Mouse (Mus musculus) erythroblast, adult 5-6 weeks (primary cell): ENCODE data around the gene Ift43. TPM values are rescaled to one million over a fixed set of nuclear protein-coding genes. Genes with fewer than 3 reads are reported as not detected.

Experiments used
- ATAC-seq: replicated peaks from 2 replicates; pipeline ENCODE4 v1.8.0; 2016; ENCODE audit warnings: moderate number of reproducible peaks, mild to moderate bottlenecking, moderate TSS enrichment, inconsistent platforms; ENCODE audit not compliant: poor library complexity, low FRiP score, severe bottlenecking
- total RNA-seq, 2 experiments: library from RNA; stranded (forward) in 1 of 2; stranded (reverse) in 1 of 2; fragments of 150-400 nt in 1 of 2; fragments of 200-764, 138-1000 nt in 1 of 2; gene quantifications; 2 replicates each; pipeline versions ENCODE4 v1.2.3 to v1.2.4; 2015 to 2017; ENCODE audit warnings: low replicate concordance in 2 of 2

Gene Ift43
- not detected in 2 replicates for total RNA-seq (2015; ENCODE audit: low replicate concordance)
- not detected in 2 replicates for total RNA-seq (2017; ENCODE audit: low replicate concordance)

DNA sequence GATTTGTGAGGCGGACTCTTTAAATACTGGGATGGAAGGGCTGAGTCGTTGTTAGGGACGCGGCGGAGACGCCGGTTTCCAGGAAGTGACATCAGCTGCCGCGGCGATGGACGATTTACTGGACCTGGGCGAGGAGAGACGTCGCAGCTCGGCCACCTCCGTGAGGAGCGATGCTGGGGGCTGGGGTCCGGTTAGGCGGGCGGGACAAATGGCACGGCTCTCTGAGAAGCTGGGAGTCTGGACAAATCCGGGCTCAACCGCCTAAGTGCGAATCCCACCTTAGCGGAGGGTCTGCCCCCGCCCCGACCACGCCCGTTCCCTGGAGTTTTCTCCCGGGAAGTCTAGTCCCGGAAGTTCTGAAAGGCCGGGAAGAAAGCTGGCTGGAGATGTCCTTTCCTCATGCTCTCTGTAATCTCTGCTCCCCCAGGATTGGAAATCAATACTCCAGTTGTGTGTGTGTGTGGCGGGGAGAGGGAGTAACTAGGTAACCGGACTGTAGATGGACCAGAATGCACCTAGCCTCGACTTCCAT, at the start of gene Ift43:
Gene Ift43, plus strand, starts transcription at position 61 of the 532 bp plus-strand sequence.
- ATAC-seq = no peak

- ATAC-seq = no peak
Measured at GRCm38 (mm10) chr12:86035586-86035985, 46.8 kb upstream of the Ift43 start.

DNA sequence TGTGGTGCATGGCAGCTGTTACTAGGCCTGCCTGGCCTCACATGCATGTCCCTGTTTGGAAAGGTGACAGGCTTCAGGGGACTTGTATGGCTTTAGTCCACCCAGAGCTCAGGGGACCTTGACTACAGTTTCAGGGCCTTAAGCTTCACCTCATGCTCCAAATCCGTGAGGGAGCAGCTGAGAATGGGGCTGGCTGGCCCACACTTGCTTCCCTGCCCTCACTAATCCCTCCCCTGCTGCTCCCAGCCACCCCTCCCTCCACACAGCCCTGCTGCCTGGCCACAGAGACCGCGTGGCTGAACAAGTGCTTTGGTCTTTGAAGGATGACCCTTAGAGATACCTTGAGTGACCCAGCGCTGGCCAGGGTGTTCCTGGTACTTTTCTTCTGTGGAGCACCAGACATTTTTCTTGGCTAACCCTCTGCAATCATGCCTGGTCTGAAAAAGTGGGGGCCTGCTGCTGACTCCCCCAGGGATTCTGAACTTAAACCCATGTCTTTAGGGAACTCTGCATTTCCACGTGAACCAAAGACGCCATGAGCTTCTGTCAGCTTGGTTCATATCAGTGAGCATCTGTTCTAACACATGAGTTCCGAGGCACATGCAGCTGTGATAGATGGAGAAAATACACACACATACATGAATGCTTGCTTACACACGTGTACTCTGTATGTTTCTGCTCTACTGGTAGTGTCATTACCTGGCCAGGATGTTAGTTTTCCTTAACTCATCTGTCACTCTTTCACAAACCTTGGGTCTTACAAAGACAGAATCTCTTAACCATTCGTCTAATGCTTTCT, 45.8 kb upstream of the Ift43 start:
- ATAC-seq = no peak

- ATAC-seq = no peak
Measured at GRCm38 (mm10) chr12:86037235-86037921, 45.0 kb upstream of the Ift43 start.

DNA sequence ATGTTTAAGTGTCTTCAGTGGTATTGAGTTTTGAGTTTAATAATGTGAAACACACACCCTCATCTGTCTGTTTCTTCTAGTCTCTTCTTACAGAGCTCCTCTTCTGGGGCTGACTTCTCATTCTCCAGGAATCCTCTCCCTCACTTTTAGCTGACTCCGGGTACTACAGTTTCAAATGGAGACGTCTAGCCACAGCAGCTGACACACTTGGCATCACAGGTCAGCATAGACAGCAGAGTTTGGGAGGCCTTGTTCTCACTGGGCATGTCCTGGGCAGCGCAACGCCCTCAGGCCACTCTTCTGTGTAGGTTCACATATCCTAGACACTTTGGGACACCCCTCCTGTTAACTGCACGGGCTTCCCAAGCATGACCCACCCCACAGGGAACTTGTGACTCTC, 43.3 kb upstream of the Ift43 start:
- ATAC-seq = no peak

- no peak for ATAC-seq
Measured at GRCm38 (mm10) chr12:86039751-86040150, 42.6 kb upstream of the Ift43 start.

GRCm38 (mm10) chr12:86046141-86046540, 36.2 kb upstream of the Ift43 start:
- no peak for ATAC-seq

- no peak for ATAC-seq
Measured at GRCm38 (mm10) chr12:86046776-86047175, 35.6 kb upstream of the Ift43 start.

DNA sequence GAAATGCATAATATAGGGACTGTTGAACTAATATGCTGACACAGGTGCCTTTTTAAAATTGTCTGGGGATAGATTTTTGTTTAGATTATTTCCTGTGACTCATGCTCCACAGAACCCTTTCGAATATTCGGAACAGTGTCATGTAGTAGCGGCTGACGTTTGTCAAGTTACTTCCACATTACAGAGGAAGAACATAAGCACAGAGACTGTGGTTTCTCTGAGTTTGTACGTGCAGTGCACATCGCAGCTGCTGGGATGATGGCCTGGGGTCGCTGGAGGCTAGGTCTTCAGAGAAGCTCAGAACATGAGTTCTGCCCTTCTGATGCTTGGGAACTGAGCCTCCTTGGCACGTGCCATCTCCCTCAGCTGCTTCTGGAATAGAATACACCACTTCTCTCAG, 35.0 kb upstream of the Ift43 start:
- no peak for ATAC-seq

- ATAC-seq = no peak
Measured at GRCm38 (mm10) chr12:86049813-86050212, 32.5 kb upstream of the Ift43 start.

- no peak for ATAC-seq
Measured at GRCm38 (mm10) chr12:86051477-86051876, 30.9 kb upstream of the Ift43 start.

DNA sequence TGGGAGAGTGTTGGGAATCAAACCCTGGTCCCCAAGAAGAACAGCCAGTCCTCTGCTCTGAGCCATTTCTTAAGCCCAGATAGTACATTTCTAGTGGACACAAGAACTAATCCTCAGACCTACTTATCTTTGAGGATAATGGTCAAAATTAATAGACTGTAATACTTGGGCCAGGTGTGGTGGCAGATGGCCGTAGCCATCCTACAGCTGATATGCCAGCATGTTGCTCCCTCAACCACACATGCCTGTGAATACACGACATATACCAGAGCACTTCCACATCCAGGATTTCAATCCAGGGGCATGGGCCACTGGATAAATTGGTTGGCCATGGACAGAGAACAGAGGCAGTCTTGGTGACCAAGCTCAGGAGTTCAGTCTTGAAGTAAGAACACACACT, 27.0 kb upstream of the Ift43 start:
- ATAC-seq = no peak

DNA sequence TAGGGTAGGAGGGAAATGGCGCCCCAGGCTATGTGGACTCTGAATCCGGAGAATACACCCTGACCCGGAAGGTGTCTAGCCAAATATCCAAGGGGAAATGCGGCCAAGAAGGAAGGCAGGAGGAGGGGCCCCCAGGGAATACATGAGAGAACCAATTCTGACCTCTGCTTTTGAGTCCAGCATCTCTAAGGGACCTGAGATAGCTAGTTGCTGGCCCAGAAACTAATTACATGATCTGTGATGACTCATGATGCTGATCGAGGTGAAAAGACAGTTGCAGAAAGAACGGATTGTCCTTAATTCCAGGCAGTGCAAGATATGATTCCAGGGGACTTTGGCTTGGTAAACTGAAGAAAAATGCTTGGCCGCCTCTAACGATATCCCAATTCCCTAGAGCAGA, 25.4 kb upstream of the Ift43 start:
- no peak for ATAC-seq

- no peak for ATAC-seq
Measured at GRCm38 (mm10) chr12:86057516-86057915, 24.8 kb upstream of the Ift43 start.

GRCm38 (mm10) chr12:86059341-86059740, 23.0 kb upstream of the Ift43 start:
- ATAC-seq = no peak

GRCm38 (mm10) chr12:86064796-86065195, 17.5 kb upstream of the Ift43 start:
- ATAC-seq = no peak

DNA sequence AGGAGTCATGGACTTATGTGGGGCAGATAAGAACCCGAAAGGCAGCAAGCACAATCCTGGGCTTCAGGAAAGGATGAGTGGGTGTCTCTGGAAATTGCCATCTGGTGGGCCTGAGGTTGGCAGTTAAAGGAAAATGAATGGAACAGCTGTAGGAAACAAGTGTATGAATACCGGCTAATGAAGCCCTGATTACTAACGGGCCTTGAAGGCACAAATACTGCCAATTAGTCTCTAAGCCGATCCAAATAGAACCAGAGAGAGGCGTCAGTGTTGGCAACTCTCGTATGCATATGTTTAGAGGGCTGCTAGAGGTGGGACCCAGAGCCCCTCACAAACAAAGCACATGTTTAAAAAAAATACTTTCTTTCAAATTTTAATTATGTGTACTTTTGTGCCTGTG, 10.9 kb upstream of the Ift43 start:
- ATAC-seq = no peak

DNA sequence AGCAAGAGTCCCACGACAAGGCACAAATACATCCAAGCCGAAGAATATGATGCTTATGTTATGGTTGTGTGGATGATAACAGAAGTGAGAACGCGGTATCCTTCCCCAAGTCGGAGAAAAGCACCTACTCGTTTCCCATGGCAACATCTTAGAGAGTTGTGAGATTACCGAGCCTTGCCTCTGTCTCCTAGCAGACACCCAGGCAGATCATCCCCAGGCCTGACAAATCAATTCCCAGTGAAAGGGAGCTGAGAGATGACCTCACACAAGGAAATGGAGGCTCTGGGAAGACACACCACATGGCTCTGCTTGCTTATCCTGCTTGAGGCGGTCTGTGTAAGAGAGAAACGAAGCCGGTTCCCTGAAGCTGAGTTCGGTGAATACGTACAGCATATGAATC, 7.7 kb upstream of the Ift43 start:
- no peak for ATAC-seq

GRCm38 (mm10) chr12:86075358-86075757, 7.0 kb upstream of the Ift43 start:
- ATAC-seq = no peak

GRCm38 (mm10) chr12:86076321-86076901, 5.9 kb upstream of the Ift43 start:
- ATAC-seq = no peak

DNA sequence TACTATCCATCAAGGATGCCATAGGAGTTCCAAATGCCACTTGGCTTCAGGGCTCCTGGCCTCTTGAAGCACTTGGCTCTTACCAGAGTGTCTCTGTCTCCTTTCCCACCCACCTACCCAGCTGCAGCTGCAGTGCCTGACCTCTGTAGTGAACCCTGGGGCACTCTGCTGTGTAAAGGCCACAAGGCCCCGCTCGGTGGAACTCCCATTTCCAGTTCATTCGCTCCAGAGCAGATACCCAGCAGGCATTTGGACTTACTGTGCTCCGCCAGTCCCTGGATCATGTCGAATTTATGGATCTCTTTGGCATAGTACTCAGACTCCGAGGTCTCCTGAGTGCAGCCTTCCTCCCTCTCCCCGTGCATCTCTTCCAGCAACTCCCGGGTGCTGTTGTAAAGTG, 5.0 kb upstream of the Ift43 start:
- no peak for ATAC-seq
